Mouse (Mus musculus): ENCODE results near the gene Mapk13. TPM values are rescaled to one million over a fixed set of nuclear protein-coding genes. Genes with fewer than 3 reads are reported as not detected.
A peak's percentile ranks its signal among the peaks of the same experiment; 100 is the strongest.

Gene Mapk13
- polyA plus RNA-seq, 1 experiment from 2014 or later = 2.3 TPM

DNA sequence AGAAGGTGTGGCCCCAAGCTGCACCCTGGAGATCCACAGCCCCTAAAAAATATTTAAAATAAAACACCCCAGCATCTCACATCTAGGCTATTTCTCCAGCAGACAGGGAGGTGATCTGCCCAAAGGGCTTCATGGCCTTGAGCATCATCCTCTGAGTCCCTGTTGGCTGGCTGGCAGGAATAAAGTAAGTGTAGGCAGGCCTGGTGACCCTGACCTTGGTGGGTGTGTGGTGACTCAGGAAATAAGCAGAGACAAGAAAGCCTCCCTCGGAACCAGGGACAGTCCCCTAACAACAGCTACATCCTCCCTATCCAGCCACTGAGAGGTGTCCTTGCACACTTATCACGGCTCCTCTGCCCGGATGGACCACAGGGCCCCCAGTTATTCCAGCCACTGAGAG lies 11.7 kb downstream of the Mapk13 start:
- Histone ChIP-seq H3K27me3 (ENCODE audit: control insufficient read depth, insufficient read depth, low read length) (no peaks in the 10 kb centered on the region), H3K4me2 (ENCODE audit: low read depth, low read length, severe bottlenecking) (no peak overlapping the region), H3K36me3 (ENCODE audit: control insufficient read depth, insufficient read depth, low read length) (no peaks in the 10 kb centered on the region), H3K4me3 (ENCODE audit: low read depth, low read length) (no peak overlapping the region), H3K9me3 (ENCODE audit: control insufficient read depth, low read length) (no peaks in the 10 kb centered on the region), H3K27ac (ENCODE audit: low read depth, low read length) (no peak overlapping the region), H3K4me1 (replicated peaks; ENCODE audit: control insufficient read depth, insufficient read depth, low read length) (no peaks in the 10 kb centered on the region), H3K9ac (ENCODE audit: low read length) (no peak overlapping the region)
- DNase-seq (ENCODE audit: low spot score) = no peak
- 89% methylated on average over 3 of the region's 3 CpGs for WGBS
- no peak for ATAC-seq (replicated peaks; ENCODE audit: low FRiP score)

GRCm38 (mm10) chr17:28781290-28782045 lies 12.4 kb downstream of the Mapk13 start:
- H3K27me3 ChIP-seq (ENCODE audit: control insufficient read depth, insufficient read depth, low read length) = no peaks in the 10 kb centered on the region
- H3K4me2 ChIP-seq (ENCODE audit: low read depth, low read length, severe bottlenecking) = no peak overlapping the region
- H3K9ac ChIP-seq (ENCODE audit: low read length) = no peak overlapping the region
- no peaks in the 10 kb centered on the region for H3K36me3 ChIP-seq (ENCODE audit: control insufficient read depth, insufficient read depth, low read length)
- DNase-seq (ENCODE audit: low spot score) = no peak
- no peak overlapping the region for H3K4me3 ChIP-seq (ENCODE audit: low read depth, low read length)
- no peaks in the 10 kb centered on the region for H3K9me3 ChIP-seq (ENCODE audit: control insufficient read depth, low read length)
- no peaks in the 10 kb centered on the region for H3K4me1 ChIP-seq (replicated peaks; ENCODE audit: control insufficient read depth, insufficient read depth, low read length)
- 47% methylated on average over 9 of the region's 9 CpGs for WGBS
- no peak for ATAC-seq (replicated peaks; ENCODE audit: low FRiP score)
- H3K27ac ChIP-seq (ENCODE audit: low read depth, low read length) = no peak overlapping the region

DNA sequence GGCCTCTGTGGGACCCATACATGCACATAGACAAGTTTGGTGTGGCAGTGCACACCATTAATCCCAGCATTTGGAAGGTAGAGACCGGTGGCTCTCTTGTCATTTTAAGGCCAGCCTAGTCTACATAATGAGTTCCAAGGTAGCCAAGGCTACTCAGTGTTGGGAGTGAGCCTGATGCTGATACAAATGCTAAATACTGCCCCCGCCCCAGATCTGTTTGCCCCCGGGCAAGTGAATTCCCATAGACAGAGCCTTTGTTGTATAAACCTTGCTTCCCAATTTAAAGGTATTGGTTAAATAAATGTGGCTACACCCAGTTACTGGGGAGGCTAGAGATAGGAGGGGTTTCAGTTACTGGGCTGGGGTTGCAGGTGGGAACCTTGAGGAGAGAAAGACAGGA lies 15.9 kb downstream of the Mapk13 start:
- DNase-seq (ENCODE audit: low spot score) (no peak), ATAC-seq (replicated peaks; ENCODE audit: low FRiP score) (no peak)
- 92% methylated on average over 3 of the region's 3 CpGs for WGBS
- no peaks in the 10 kb centered on the region for H3K27me3 ChIP-seq (ENCODE audit: control insufficient read depth, insufficient read depth, low read length)
- H3K36me3 ChIP-seq (ENCODE audit: control insufficient read depth, insufficient read depth, low read length) = no peaks in the 10 kb centered on the region
- no peaks in the 10 kb centered on the region for H3K9me3 ChIP-seq (ENCODE audit: control insufficient read depth, low read length)
- no peaks in the 10 kb centered on the region for H3K4me1 ChIP-seq (replicated peaks; ENCODE audit: control insufficient read depth, insufficient read depth, low read length)
- no peak overlapping the region for H3K4me3 ChIP-seq (ENCODE audit: low read depth, low read length)
- H3K4me2 ChIP-seq (ENCODE audit: low read depth, low read length, severe bottlenecking) = no peak overlapping the region
- H3K9ac ChIP-seq (ENCODE audit: low read length) = no peak overlapping the region
- H3K27ac ChIP-seq (ENCODE audit: low read depth, low read length) = no peak overlapping the region

DNA sequence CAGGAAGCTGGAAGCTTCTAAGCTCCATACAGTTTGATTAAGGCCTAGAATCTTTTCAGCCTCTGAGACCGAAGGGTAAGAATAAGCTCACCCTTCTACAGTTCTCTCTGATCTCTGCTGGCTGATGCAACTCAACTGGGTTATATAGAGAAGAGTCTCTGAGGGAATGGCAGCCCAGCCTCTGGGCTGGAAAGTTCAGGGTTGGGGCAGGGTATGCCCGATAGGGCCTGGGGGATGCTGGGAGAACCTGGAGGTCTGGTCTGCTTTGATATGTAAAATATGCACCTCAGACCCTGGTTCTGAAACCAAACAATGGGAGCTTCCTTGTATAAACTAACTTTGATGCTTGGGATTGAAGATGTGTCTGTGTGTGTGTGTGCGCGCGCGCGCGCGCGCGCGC lies 18.4 kb downstream of the Mapk13 start:
- no peak for DNase-seq (ENCODE audit: low spot score)
- Histone ChIP-seq H3K4me3 (ENCODE audit: low read depth, low read length) (no peak overlapping the region), H3K4me2 (ENCODE audit: low read depth, low read length, severe bottlenecking) (no peak overlapping the region), H3K9ac (ENCODE audit: low read length) (no peak overlapping the region), H3K9me3 (ENCODE audit: control insufficient read depth, low read length) (no peaks in the 10 kb centered on the region), H3K27ac (ENCODE audit: low read depth, low read length) (no peak overlapping the region), H3K27me3 (ENCODE audit: control insufficient read depth, insufficient read depth, low read length) (no peaks in the 10 kb centered on the region), H3K36me3 (ENCODE audit: control insufficient read depth, insufficient read depth, low read length) (no peaks in the 10 kb centered on the region), H3K4me1 (replicated peaks; ENCODE audit: control insufficient read depth, insufficient read depth, low read length) (no peaks in the 10 kb centered on the region)
- 97% methylated on average over 12 of the region's 12 CpGs for WGBS
- no peak for ATAC-seq (replicated peaks; ENCODE audit: low FRiP score)

DNA sequence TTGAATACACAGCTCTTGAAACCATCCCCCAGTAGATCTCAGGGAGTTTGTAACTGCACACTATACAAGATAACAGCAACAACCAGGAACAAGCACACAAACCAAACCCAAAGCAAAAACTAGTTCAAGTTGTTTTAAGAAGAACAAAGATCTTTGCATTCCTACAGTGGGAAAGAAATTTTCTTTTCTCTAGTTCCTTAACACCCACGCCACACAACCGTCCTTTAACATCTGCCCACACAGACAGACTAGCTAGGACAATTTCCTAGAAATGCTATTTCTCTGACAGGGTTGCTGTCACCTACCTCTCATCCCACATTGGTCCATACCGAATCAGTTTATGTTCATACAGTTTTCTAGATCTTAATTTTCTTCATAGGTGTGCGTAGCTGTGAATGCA lies 27.9 kb downstream of the Mapk13 start:
- H3K9me3 ChIP-seq (ENCODE audit: control insufficient read depth, low read length) = no peaks in the 10 kb centered on the region
- H3K27ac ChIP-seq (ENCODE audit: low read depth, low read length) = no peak overlapping the region
- H3K4me1 ChIP-seq (replicated peaks; ENCODE audit: control insufficient read depth, insufficient read depth, low read length) = peaks cover 9% of the 10 kb centered on the region
- no peaks in the 10 kb centered on the region for H3K36me3 ChIP-seq (ENCODE audit: control insufficient read depth, insufficient read depth, low read length)
- no peak overlapping the region for H3K4me3 ChIP-seq (ENCODE audit: low read depth, low read length)
- H3K9ac ChIP-seq (ENCODE audit: low read length) = no peak overlapping the region
- H3K27me3 ChIP-seq (ENCODE audit: control insufficient read depth, insufficient read depth, low read length) = no peaks in the 10 kb centered on the region
- DNase-seq (ENCODE audit: low spot score) = no peak
- no peak overlapping the region for H3K4me2 ChIP-seq (ENCODE audit: low read depth, low read length, severe bottlenecking)
- 92% methylated on average over 4 of the region's 4 CpGs for WGBS
- ATAC-seq (replicated peaks; ENCODE audit: low FRiP score) = no peak

- Histone ChIP-seq H3K4me1 (replicated peaks; ENCODE audit: control insufficient read depth, insufficient read depth, low read length) (peaks cover 12% of the 10 kb centered on the region), H3K9me3 (ENCODE audit: control insufficient read depth, low read length) (no peaks in the 10 kb centered on the region), H3K27ac (ENCODE audit: low read depth, low read length) (peak overlapping the region; percentile 34; the same call in 1 of the 2 replicates), H3K4me3 (ENCODE audit: low read depth, low read length) (peak overlapping the region; percentile 97), H3K36me3 (ENCODE audit: control insufficient read depth, insufficient read depth, low read length) (no peaks in the 10 kb centered on the region), H3K27me3 (ENCODE audit: control insufficient read depth, insufficient read depth, low read length) (no peaks in the 10 kb centered on the region), H3K9ac (ENCODE audit: low read length) (peak overlapping the region; percentile 100), H3K4me2 (ENCODE audit: low read depth, low read length, severe bottlenecking) (peak overlapping the region; percentile 99)
- DNase-seq (ENCODE audit: low spot score) (no peak), ATAC-seq (replicated peaks; ENCODE audit: low FRiP score) (no peak)
- WGBS = 24% methylated on average over 14 of the region's 14 CpGs
Measured at GRCm38 (mm10) chr17:28799291-28800160, 30.4 kb downstream of the Mapk13 start.

GRCm38 (mm10) chr17:28800281-28800670 lies 31.2 kb downstream of the Mapk13 start:
- H3K27ac ChIP-seq (ENCODE audit: low read depth, low read length) = peak overlapping the region; percentile 97
- H3K27me3 ChIP-seq (ENCODE audit: control insufficient read depth, insufficient read depth, low read length) = no peaks in the 10 kb centered on the region
- 1% methylated on average over 15 of the region's 15 CpGs for WGBS
- no peaks in the 10 kb centered on the region for H3K36me3 ChIP-seq (ENCODE audit: control insufficient read depth, insufficient read depth, low read length)
- peak overlapping the region; percentile 99 for H3K4me2 ChIP-seq (ENCODE audit: low read depth, low read length, severe bottlenecking)
- H3K4me1 ChIP-seq (replicated peaks; ENCODE audit: control insufficient read depth, insufficient read depth, low read length) = peaks cover 12% of the 10 kb centered on the region
- ATAC-seq (replicated peaks; ENCODE audit: low FRiP score) (no peak; the same call in 1 of the 2 replicates), DNase-seq (ENCODE audit: low spot score) (no peak)
- H3K9ac ChIP-seq (ENCODE audit: low read length) = peak overlapping the region; percentile 100
- peak overlapping the region; percentile 97 for H3K4me3 ChIP-seq (ENCODE audit: low read depth, low read length)
- H3K9me3 ChIP-seq (ENCODE audit: control insufficient read depth, low read length) = no peaks in the 10 kb centered on the region

DNA sequence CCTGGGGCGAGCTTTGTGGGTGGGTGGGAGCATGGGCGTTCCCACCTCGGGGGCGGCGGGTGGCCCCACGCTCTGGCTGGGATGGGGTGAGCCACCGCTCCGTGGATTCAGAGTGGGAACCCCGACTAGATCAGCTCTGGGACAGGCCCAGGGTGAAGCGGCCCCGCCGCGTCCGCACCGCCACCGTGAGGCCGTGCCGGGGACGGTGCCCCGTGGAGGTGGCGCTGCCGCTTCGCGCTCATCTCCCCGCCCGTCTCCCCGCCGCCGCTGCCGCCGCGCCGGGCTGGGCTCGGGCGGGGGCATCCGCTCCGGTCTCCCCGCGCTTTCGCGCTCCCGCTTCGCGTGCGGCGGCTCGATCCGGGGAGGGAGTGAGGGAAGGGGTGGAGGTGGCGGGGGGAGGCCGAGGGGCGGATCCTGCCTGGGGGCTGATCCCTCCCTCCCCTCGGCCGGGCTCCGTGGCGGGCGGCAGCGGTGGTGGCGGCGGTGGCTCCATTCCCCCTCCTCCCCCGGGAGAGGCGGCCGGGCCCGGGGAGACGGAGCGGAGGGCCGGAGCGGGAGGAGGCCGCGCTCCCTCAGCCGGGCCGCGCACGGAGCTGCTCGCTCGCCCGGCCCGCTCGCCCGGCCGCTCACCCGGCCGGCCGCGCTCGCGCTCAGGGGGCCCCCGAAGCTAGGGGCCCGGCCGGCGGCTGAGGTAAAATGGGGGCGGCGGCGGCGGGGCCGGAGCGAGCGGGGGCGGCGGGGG lies 31.7 kb downstream of the Mapk13 start, which contains the start of gene Brpf3:
Brpf3 (plus strand) TSS at position 420 of the 742 bp plus-strand sequence.
- Histone ChIP-seq H3K4me3 (ENCODE audit: low read depth, low read length) (peak within 1 kb of the TSS; percentile 97), H3K9me3 (ENCODE audit: control insufficient read depth, low read length) (no peaks in the 10 kb centered on the region), H3K4me2 (ENCODE audit: low read depth, low read length, severe bottlenecking) (peak within 1 kb of the TSS; percentile 99), H3K9ac (ENCODE audit: low read length) (peak within 1 kb of the TSS; percentile 100), H3K27me3 (ENCODE audit: control insufficient read depth, insufficient read depth, low read length) (no peaks in the 10 kb centered on the region), H3K27ac (ENCODE audit: low read depth, low read length) (peak within 1 kb of the TSS; percentile 97), H3K36me3 (ENCODE audit: control insufficient read depth, insufficient read depth, low read length) (no peaks in the 10 kb centered on the region), H3K4me1 (replicated peaks; ENCODE audit: control insufficient read depth, insufficient read depth, low read length) (peaks cover 12% of the 10 kb centered on the region)
- DNase-seq (ENCODE audit: low spot score) = peak; percentile 92
- peak; percentile 74 for ATAC-seq (replicated peaks; ENCODE audit: low FRiP score)
- whole genome bisulfite sequencing = under 1% methylated on average over 49 of the region's 99 CpGs

All from forebrain, embryonic 11.5 days (tissue).